Mouse (Mus musculus) layer of hippocampus, postnatal 36 days (tissue): Measurements from ENCODE around the gene Usp53. TPM values are rescaled to one million over a fixed set of nuclear protein-coding genes. Genes with fewer than 3 reads are reported as not detected.
"Not testable (repeated sequence)": the region's sequence is repeated elsewhere in the genome, so short reads cannot be mapped to it uniquely, and the experiment has no call there.

Source experiments
- DNase-seq, 2 experiments: peaks; one replicate each; pipeline ENCODE4 v3.0.0; 2022
- total RNA-seq, 2 experiments: library from RNA; stranded (reverse); gene quantifications; 2 replicates each; pipeline ENCODE4 v1.2.3; 2021

Usp53 gene
- total RNA-seq, 2 experiments from 2014 or later, result 25.3 to 27.5 TPM

GRCm38 (mm10) chr3:122943387-122943890, 40.9 kb downstream of the Usp53 start:
- no peak for DNase-seq

- no peak for DNase-seq
These were observed 45.1 kb downstream of the Usp53 start for GRCm38 (mm10) chr3:122939215-122939614.

- DNase-seq, result not testable (repeated sequence)
These were observed 47.1 kb downstream of the Usp53 start for GRCm38 (mm10) chr3:122937176-122937575.

GRCm38 (mm10) chr3:122932466-122932865, 51.8 kb downstream of the Usp53 start:
- DNase-seq, result no peak

GRCm38 (mm10) chr3:122929723-122930122, 54.6 kb downstream of the Usp53 start:
- no peak for DNase-seq

- DNase-seq, result peak; percentile 96
These were observed 60.0 kb downstream of the Usp53 start, which contains the start of gene 1810037I17Rik for GRCm38 (mm10) chr3:122924009-122924914. Gene 1810037I17Rik, plus strand, starts transcription at chr3:122924203.

GRCm38 (mm10) chr3:122923147-122923546, 61.2 kb downstream of the Usp53 start:
- no peak for DNase-seq

GRCm38 (mm10) chr3:122921676-122922527, 62.4 kb downstream of the Usp53 start:
- DNase-seq, result no peak

- DNase-seq, result no peak
These were observed 63.5 kb downstream of the Usp53 start for GRCm38 (mm10) chr3:122920572-122921435.

GRCm38 (mm10) chr3:122919260-122919659, 65.0 kb downstream of the Usp53 start, which contains the start of gene Gm10959:
Gene Gm10959, minus strand, starts transcription at chr3:122919360.
- DNase-seq, result no peak

GRCm38 (mm10) chr3:122918672-122919071, 65.6 kb downstream of the Usp53 start:
- DNase-seq, result no peak

GRCm38 (mm10) chr3:122916191-122916680, 68.1 kb downstream of the Usp53 start:
- no peak for DNase-seq

GRCm38 (mm10) chr3:122915493-122915892, 68.8 kb downstream of the Usp53 start:
- no peak for DNase-seq

- DNase-seq, result no peak
These were observed 76.5 kb downstream of the Usp53 start for GRCm38 (mm10) chr3:122907841-122908240.

- peak; percentile 11 to 34 for DNase-seq
These were observed 80.4 kb downstream of the Usp53 start for GRCm38 (mm10) chr3:122903746-122904433.

GRCm38 (mm10) chr3:122898254-122898653, 86.1 kb downstream of the Usp53 start:
- no peak for DNase-seq

- no peak for DNase-seq
These were observed 89.0 kb downstream of the Usp53 start for GRCm38 (mm10) chr3:122895189-122895731.

GRCm38 (mm10) chr3:122894772-122895171, 89.5 kb downstream of the Usp53 start, which contains the start of gene Fabp2:
Gene Fabp2, plus strand, starts transcription at chr3:122895072.
- no peak for DNase-seq

GRCm38 (mm10) chr3:122888371-122888819, 95.9 kb downstream of the Usp53 start:
- DNase-seq, result no peak
